Mouse (Mus musculus) retina, postnatal 1 day (tissue): ENCODE measurements around the gene Pou3f3.

ENCODE experiments used
- DNase-seq: peaks from one replicate; pipeline ENCODE4 v3.0.0-alpha.2; 2012

Gene Pou3f3

GRCm38 (mm10) chr1:42710995-42711394 lies 15.4 kb downstream of the Pou3f3 start:
- DNase-seq, result peak; percentile 24

- DNase-seq, result peak; percentile 25
These were observed 16.1 kb downstream of the Pou3f3 start for GRCm38 (mm10) chr1:42711456-42712310.

- DNase-seq, result no peak
These were observed 16.7 kb downstream of the Pou3f3 start for GRCm38 (mm10) chr1:42712311-42712690.

- DNase-seq, result peak; percentile 69
These were observed 17.8 kb downstream of the Pou3f3 start for GRCm38 (mm10) chr1:42713104-42713932.

GRCm38 (mm10) chr1:42714016-42714931 lies 18.7 kb downstream of the Pou3f3 start:
- DNase-seq, result peak; percentile 90

- peak; percentile 22 for DNase-seq
These were observed 23.0 kb downstream of the Pou3f3 start for GRCm38 (mm10) chr1:42718549-42718948.

- DNase-seq, result no peak
These were observed 25.8 kb downstream of the Pou3f3 start for GRCm38 (mm10) chr1:42721353-42721752.

GRCm38 (mm10) chr1:42723769-42724300 lies 28.3 kb downstream of the Pou3f3 start:
- DNase-seq, result no peak

- no peak for DNase-seq
These were observed 29.3 kb downstream of the Pou3f3 start for GRCm38 (mm10) chr1:42724881-42725280.

GRCm38 (mm10) chr1:42727161-42727560 lies 31.6 kb downstream of the Pou3f3 start:
- DNase-seq, result no peak

- no peak for DNase-seq
These were observed 32.1 kb downstream of the Pou3f3 start for GRCm38 (mm10) chr1:42727676-42728075.

- no peak for DNase-seq
These were observed 46.0 kb downstream of the Pou3f3 start for GRCm38 (mm10) chr1:42741383-42742241.

GRCm38 (mm10) chr1:42742242-42742560 lies 46.6 kb downstream of the Pou3f3 start:
- no peak for DNase-seq

- no peak for DNase-seq
These were observed 49.5 kb downstream of the Pou3f3 start for GRCm38 (mm10) chr1:42745047-42745446.

- no peak for DNase-seq
These were observed 54.1 kb downstream of the Pou3f3 start for GRCm38 (mm10) chr1:42749536-42750292.
